Mouse (Mus musculus) liver, embryonic 11.5 days (tissue): ENCODE data around the gene Atl2. TPM values are rescaled to one million over a fixed set of nuclear protein-coding genes. Genes with fewer than 3 reads are reported as not detected.

Experiments
- ATAC-seq: fragments of 200-750 bp; cut with Nextera tagmentation; replicated peaks from 2 replicates; pipeline ENCODE4 v1.8.0; 2017; ENCODE audit warnings: moderate number of reproducible peaks, mild to moderate bottlenecking, moderate TSS enrichment, moderate library complexity; ENCODE audit not compliant: low FRiP score
- DNase-seq: peaks from one replicate; pipeline ENCODE4 v3.0.0-alpha.2; 2017; ENCODE audit warnings: low spot score
- H3K27ac ChIP-seq: fragments of 300-500 bp; sonication (generic); 2 replicates; pipeline ENCODE4 v1.5.1; 2014; ENCODE audit warnings: mild to moderate bottlenecking, low read depth, low read length, control low read depth
- H3K27me3 ChIP-seq: fragments of 300-500 bp; sonication (generic); replicated peaks from 2 replicates; pipeline ENCODE4 v1.6.1; 2014; ENCODE audit warnings: low read length, mixed read lengths; ENCODE audit not compliant: control insufficient read depth, insufficient read depth
- H3K36me3 ChIP-seq: fragments of 300-500 bp; sonication (generic); 2 replicates; pipeline ENCODE4 v1.6.1; 2014; ENCODE audit warnings: mild to moderate bottlenecking, low read length, moderate library complexity, mixed read lengths; ENCODE audit not compliant: control insufficient read depth, insufficient read depth
- H3K4me1 ChIP-seq: fragments of 300-500 bp; sonication (generic); replicated peaks from 2 replicates; pipeline ENCODE4 v1.6.1; 2014; ENCODE audit warnings: low read length, mixed read lengths; ENCODE audit not compliant: control insufficient read depth, insufficient read depth
- H3K4me2 ChIP-seq: fragments of 300-500 bp; sonication (generic); 2 replicates; pipeline ENCODE4 v1.6.1; 2014; ENCODE audit warnings: mild to moderate bottlenecking, control low read depth, moderate library complexity
- H3K4me3 ChIP-seq: fragments of 300-500 bp; sonication (generic); 2 replicates; pipeline ENCODE4 v1.5.1; 2014; ENCODE audit warnings: low read depth, low read length, control low read depth
- H3K9ac ChIP-seq: fragments of 300-500 bp; sonication (generic); 2 replicates; pipeline ENCODE4 v1.6.1; 2014; ENCODE audit warnings: low read depth, low read length, control low read depth
- H3K9me3 ChIP-seq: fragments of 300-500 bp; sonication (generic); 2 replicates; pipeline ENCODE4 v1.6.1; 2016; ENCODE audit warnings: low read length, inconsistent platforms, mixed read lengths; ENCODE audit not compliant: control insufficient read depth
- WGBS: fragments of 180-500 bp; shearing (Covaris S2); extraction: QIAGEN DNeasy Blood & Tissue Kit; methylation state at CpG from one replicate; pipeline ENCODE4 v1.1.7; 2014; 5-methylcytosine and 5-hydroxymethylcytosine counted together
- polyA plus RNA-seq: library from polyadenylated mRNA; unstranded; fragments of >200 nt; fragmentation: Nextera tagmentation; extraction: Ambion mirVana; gene quantifications from 2 replicates; pipeline ENCODE4 v1.2.1, GENCODE M21; 2014

Atl2 gene
- polyA plus RNA-seq, 1 experiment from 2014 or later = 51.0 TPM

GRCm38 (mm10) chr17:79802056-79802455, 93.9 kb downstream of the Atl2 start:
- Histone ChIP-seq H3K27me3 (no peaks in the 10 kb centered on the region), H3K9me3 (no peaks in the 10 kb centered on the region), H3K9ac (no peak overlapping the region), H3K27ac (no peak overlapping the region), H3K36me3 (no peaks in the 10 kb centered on the region), H3K4me3 (no peak overlapping the region), H3K4me2 (no peak overlapping the region), H3K4me1 (no peaks in the 10 kb centered on the region)
- DNase-seq (no peak), ATAC-seq (no peak)
- 67% methylated on average over 7 of the region's 7 CpGs for WGBS

GRCm38 (mm10) chr17:79798831-79799230, 97.1 kb downstream of the Atl2 start:
- Histone ChIP-seq H3K4me3 (no peak overlapping the region), H3K27ac (no peak overlapping the region), H3K27me3 (no peaks in the 10 kb centered on the region), H3K4me1 (no peaks in the 10 kb centered on the region), H3K36me3 (no peaks in the 10 kb centered on the region), H3K4me2 (no peak overlapping the region), H3K9me3 (no peaks in the 10 kb centered on the region), H3K9ac (no peak overlapping the region)
- DNase-seq (no peak), ATAC-seq (no peak)
- 86% methylated on average over 10 of the region's 10 CpGs for WGBS

Other genes starting within 250 kb of the Atl2 start
- gene Cyp1b1, start 181.1 kb downstream of the Atl2 start, polyA plus RNA-seq = 6.9 and 10.2 TPM in 2 replicates
- gene Hnrnpll, start 166.2 kb upstream of the Atl2 start, polyA plus RNA-seq = 57.2 and 65.9 TPM in 2 replicates
- gene Galm, start 231.3 kb upstream of the Atl2 start, polyA plus RNA-seq = 16.7 and 18.7 TPM in 2 replicates